Mouse (Mus musculus): ENCODE measurements at regions not wholly inside any gene's neighbourhood (a gene's known extent, or its start where the extent isn't known, plus 50 kb on each side); places are given as distances from the start of the nearest gene placed in this dataset.

DNA sequence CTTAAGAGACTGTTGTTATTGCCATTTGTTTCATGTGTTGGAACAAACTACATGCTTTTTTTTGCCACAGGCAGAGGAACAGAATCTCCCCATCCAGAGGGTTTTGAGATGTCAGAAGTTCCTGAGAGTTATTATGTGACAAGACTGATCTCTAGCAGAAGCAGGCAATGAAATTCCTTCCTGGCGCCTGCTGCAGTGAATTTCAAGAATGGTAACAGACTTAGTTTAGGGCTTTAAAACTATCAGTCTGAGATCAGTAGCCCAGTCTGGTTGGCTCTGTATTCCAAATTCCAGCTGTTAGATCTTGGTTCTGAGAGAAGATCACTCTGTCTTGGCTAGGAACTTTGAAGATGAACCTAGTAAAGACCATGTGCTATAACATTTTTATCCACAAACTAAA is 749.2 kb upstream of the Marcks start:
- H3K27me3 ChIP-seq (ENCODE audit: control insufficient read depth in 1 of 2, insufficient read depth in 2 of 2, low read length in 2 of 2), result no peaks in the 10 kb centered on the region
- H3K9ac ChIP-seq (ENCODE audit: control insufficient read depth, low read depth, low read length, poor library complexity, severe bottlenecking), result no peak overlapping the region
- H3K9me3 ChIP-seq (replicated peaks; ENCODE audit: insufficient read depth, low read length), result no peaks in the 10 kb centered on the region
- no peak overlapping the region for H3K27ac ChIP-seq (ENCODE audit: control insufficient read depth, low read depth, low read length)
- no peaks in the 10 kb centered on the region for H3K4me1 ChIP-seq (ENCODE audit: control insufficient read depth in 1 of 2, insufficient read depth in 2 of 2, low read length in 2 of 2)
- no peaks in the 10 kb centered on the region for H3K36me3 ChIP-seq (ENCODE audit: control insufficient read depth in 1 of 2, insufficient read depth in 2 of 2, low read length in 2 of 2)
- no peak overlapping the region for H3K4me3 ChIP-seq (ENCODE audit: control insufficient read depth in 1 of 2, insufficient read depth in 1 of 2, low read depth in 2 of 2, low read length in 2 of 2)
- no peak for DNase-seq (ENCODE audit: low read depth, low spot score)
- no peaks in the 10 kb centered on the region for H3K79me2 ChIP-seq (ENCODE audit: control insufficient read depth, insufficient read depth, low read length, poor library complexity)
- TF ChIP-seq NELFE (IDR thresholded peaks at IDR 0.05; ENCODE audit: low read depth, low read length) (no peak), USF2 (IDR thresholded peaks at IDR 0.05; ENCODE audit: borderline replicate concordance in 1 of 2, insufficient read depth in 1 of 2, low read depth in 1 of 2, low read length in 2 of 2) (no peak), RCOR1 (IDR thresholded peaks at IDR 0.05; ENCODE audit: low read depth, low read length) (no peak), TAL1 (IDR thresholded peaks at IDR 0.05; ENCODE audit: low read length) (no peak), UBTF (IDR thresholded peaks at IDR 0.05; ENCODE audit: borderline replicate concordance, insufficient read depth, low read depth, low read length) (no peak)

- DNase-seq (ENCODE audit: low read depth, low spot score), result no peak
- TF ChIP-seq JUND (IDR thresholded peaks at IDR 0.05; ENCODE audit: low read depth, low read length), result no peak
- TF ChIP-seq NELFE (IDR thresholded peaks at IDR 0.05; ENCODE audit: low read depth, low read length), result no peak
- no peak for TF ChIP-seq USF1 (IDR thresholded peaks at IDR 0.05; ENCODE audit: low read depth, low read length)
- TF ChIP-seq UBTF (IDR thresholded peaks at IDR 0.05; ENCODE audit: borderline replicate concordance, insufficient read depth, low read depth, low read length), result no peak
- no peak for TF ChIP-seq ELF1 (IDR thresholded peaks at IDR 0.05; ENCODE audit: low read depth, low read length)
- TF ChIP-seq ZC3H11A (IDR thresholded peaks at IDR 0.05; ENCODE audit: low read depth, low read length), result no peak
- no peak for TF ChIP-seq HCFC1 (IDR thresholded peaks at IDR 0.05; ENCODE audit: low read depth, low read length)
- H3K9me3 ChIP-seq (replicated peaks; ENCODE audit: insufficient read depth, low read length), result no peaks in the 10 kb centered on the region
- H3K27me3 ChIP-seq (ENCODE audit: control insufficient read depth in 1 of 2, insufficient read depth in 2 of 2, low read length in 2 of 2), result no peaks in the 10 kb centered on the region
- H3K79me2 ChIP-seq (ENCODE audit: control insufficient read depth, insufficient read depth, low read length, poor library complexity), result no peaks in the 10 kb centered on the region
- H3K4me3 ChIP-seq (ENCODE audit: control insufficient read depth in 1 of 2, insufficient read depth in 1 of 2, low read depth in 2 of 2, low read length in 2 of 2), result no peak overlapping the region
- no peak overlapping the region for H3K27ac ChIP-seq (ENCODE audit: control insufficient read depth, low read depth, low read length)
- H3K9ac ChIP-seq (ENCODE audit: control insufficient read depth, low read depth, low read length, poor library complexity, severe bottlenecking), result no peak overlapping the region
- H3K4me1 ChIP-seq (ENCODE audit: control insufficient read depth in 1 of 2, insufficient read depth in 2 of 2, low read length in 2 of 2), result no peaks in the 10 kb centered on the region
- no peaks in the 10 kb centered on the region for H3K36me3 ChIP-seq (ENCODE audit: control insufficient read depth in 1 of 2, insufficient read depth in 2 of 2, low read length in 2 of 2)
Measured at GRCm38 (mm10) chr10:37880841-37881240, 742.1 kb upstream of the Marcks start.

GRCm38 (mm10) chr10:37873925-37874324 is 735.2 kb upstream of the Marcks start:
- Histone ChIP-seq H3K27me3 (ENCODE audit: control insufficient read depth in 1 of 2, insufficient read depth in 2 of 2, low read length in 2 of 2) (no peaks in the 10 kb centered on the region), H3K36me3 (ENCODE audit: control insufficient read depth in 1 of 2, insufficient read depth in 2 of 2, low read length in 2 of 2) (no peaks in the 10 kb centered on the region; a peak in 1 of 4 replicates), H3K9ac (ENCODE audit: control insufficient read depth, low read depth, low read length, poor library complexity, severe bottlenecking) (no peak overlapping the region), H3K79me2 (ENCODE audit: control insufficient read depth, insufficient read depth, low read length, poor library complexity) (no peaks in the 10 kb centered on the region), H3K9me3 (replicated peaks; ENCODE audit: insufficient read depth, low read length) (no peaks in the 10 kb centered on the region), H3K4me1 (ENCODE audit: control insufficient read depth in 1 of 2, insufficient read depth in 2 of 2, low read length in 2 of 2) (peaks cover 0 to 3% of the 10 kb centered on the region in 2 experiments; a peak in 2 of 4 replicates), H3K27ac (ENCODE audit: control insufficient read depth, low read depth, low read length) (no peak overlapping the region), H3K4me3 (ENCODE audit: control insufficient read depth in 1 of 2, insufficient read depth in 1 of 2, low read depth in 2 of 2, low read length in 2 of 2) (no peak overlapping the region)
- TF ChIP-seq TCF12 (IDR thresholded peaks at IDR 0.05; ENCODE audit: low read depth, low read length) (peak; percentile 89), GATA1 (IDR thresholded peaks at IDR 0.05; ENCODE audit: low read depth, low read length) (peak; percentile 48), ETS1 (IDR thresholded peaks at IDR 0.05; ENCODE audit: low read depth, low read length) (peak; percentile 61), MEF2A (IDR thresholded peaks at IDR 0.05; ENCODE audit: extremely low read depth, insufficient replicate concordance, low read depth, low read length, poor library complexity, severe bottlenecking) (peak; percentile 32; the same call in 1 of the 2 replicates), EP300 (IDR thresholded peaks at IDR 0.05; ENCODE audit: low read depth in 1 of 2, low read length in 2 of 2) (peak; percentile 56 to 77; a peak in 3 of 4 replicates), NELFE (IDR thresholded peaks at IDR 0.05; ENCODE audit: low read depth, low read length) (no peak), NRF1 (IDR thresholded peaks at IDR 0.05; ENCODE audit: insufficient read depth, low read depth, low read length, poor library complexity, severe bottlenecking) (no peak)
- peak; percentile 2 for DNase-seq (ENCODE audit: low read depth, low spot score)
